Mouse (Mus musculus) liver, embryonic 18 days (tissue): Measurements from ENCODE around the gene Rsph14. TPM values are rescaled to one million over a fixed set of nuclear protein-coding genes. Genes with fewer than 3 reads are reported as not detected.

Source experiments
- polyA plus RNA-seq: library from polyadenylated mRNA; depleted of rRNA; stranded (reverse); fragments of >200 nt; gene quantifications from 2 replicates; pipeline ENCODE4 v1.2.3, GENCODE M21; 2012; rRNA removed

The Rsph14 gene
- polyA plus RNA-seq, result not detected in 2 replicates

GRCm38 (mm10) chr10:75032395-75032794, at the start of gene Rsph14:
Gene Rsph14, minus strand, starts transcription at chr10:75032586.

GRCm38 (mm10) chr10:75060217-75060842, 27.9 kb upstream of the Rsph14 start, which contains the start of gene Bcr:
Gene Bcr, plus strand, starts transcription at chr10:75060592.

GRCm38 (mm10) chr10:75036883-75037379, 4.5 kb upstream of the Rsph14 start, which contains the start of gene Rab36:
Gene Rab36, plus strand, starts transcription at chr10:75037058.

GRCm38 (mm10) chr10:74966850-74967451, 65.4 kb downstream of the Rsph14 start, which contains the start of gene Gnaz:
Gene Gnaz, plus strand, starts transcription at chr10:74967177.

Other genes with a start within 250 kb of the Rsph14 start
- 1.9 and 2.2 TPM in 2 replicates for gene Gnaz, start 65.4 kb downstream of the Rsph14 start, polyA plus RNA-seq
- 2.1 and 2.2 TPM in 2 replicates for gene Rab36, start 4.5 kb upstream of the Rsph14 start, polyA plus RNA-seq
- 5.5 and 6.6 TPM in 2 replicates for gene Bcr, start 28.0 kb upstream of the Rsph14 start, polyA plus RNA-seq
- gene Specc1l, start 179.5 kb upstream of the Rsph14 start, polyA plus RNA-seq, result 4.6 and 5.1 TPM in 2 replicates